Comparison of ENCODE assay signal across 7 mouse cellular contexts in the genomic region with DNA sequence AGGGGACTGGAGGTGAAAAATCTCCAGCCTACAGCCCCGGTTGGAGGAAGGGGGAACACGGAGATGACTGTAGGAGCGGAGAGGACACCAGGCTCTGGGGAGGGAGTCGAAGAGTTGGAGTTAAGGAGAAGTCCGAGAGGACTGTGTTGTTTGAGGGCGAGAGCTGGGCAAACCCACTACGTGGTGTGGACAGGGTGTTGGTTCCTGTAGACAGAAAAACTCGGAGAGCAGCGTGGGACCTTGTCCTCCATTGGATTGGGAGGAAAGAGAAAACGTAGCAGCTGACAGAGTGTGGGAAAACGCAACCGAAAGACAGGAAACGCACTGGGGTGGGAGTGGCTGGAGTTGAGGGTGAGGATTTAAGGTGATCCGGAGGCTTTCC. TPM values are rescaled to one million over a fixed set of nuclear protein-coding genes. Genes with fewer than 3 reads are reported as not detected.
A peak's percentile ranks its signal among the peaks of the same experiment; 100 is the strongest.
DNase-seq lines count a peak whose midpoint lies in the region; ATAC-seq and TF ChIP-seq lines count a peak whose summit lies in the region.

No protein-coding gene starts in this region.

- no peaks in the 10 kb centered on the region for H3K27me3 ChIP-seq in forebrain, embryonic 16.5 days (replicated peaks; ENCODE audit: control insufficient read depth, insufficient read depth, low read length)
- no peaks in the 10 kb centered on the region for H3K27me3 ChIP-seq in liver, embryonic 16.5 days (ENCODE audit: control insufficient read depth, insufficient read depth, low read depth, low read length)
- no peaks in the 10 kb centered on the region for H3K27me3 ChIP-seq in neural tube, embryonic 13.5 days

- no peak for DNase-seq in ES-E14 (ENCODE audit: low read depth, low spot score)
- DNase-seq in adrenal gland, adult 18-20 months (ENCODE audit: low spot score in 2 of 2): peak; percentile 46 to 55
- peak; percentile 85 for DNase-seq in induced T-regulatory cell, adult 2 months (ENCODE audit: low read depth)
- no peak for DNase-seq in gastrocnemius, postnatal 25 days

- peak overlapping the region; percentile 52 for H3K4me2 ChIP-seq in forebrain, embryonic 16.5 days (ENCODE audit: low read length)
- peak overlapping the region; percentile 95 for H3K4me2 ChIP-seq in liver, embryonic 16.5 days (ENCODE audit: low read depth, low read length)
- peak overlapping the region; percentile 94 for H3K4me2 ChIP-seq in neural tube, embryonic 13.5 days

- no peaks in the 10 kb centered on the region for H3K9me3 ChIP-seq in ES-E14 (ENCODE audit: control insufficient read depth, insufficient read depth, low read depth, low read length)
- no peaks in the 10 kb centered on the region for H3K9me3 ChIP-seq in forebrain, embryonic 16.5 days (ENCODE audit: control insufficient read depth, low read length)
- no peaks in the 10 kb centered on the region for H3K9me3 ChIP-seq in liver, embryonic 16.5 days (replicated peaks; ENCODE audit: control insufficient read depth, low read length)
- no peaks in the 10 kb centered on the region for H3K9me3 ChIP-seq in neural tube, embryonic 13.5 days

- H3K9ac ChIP-seq in ES-E14 (ENCODE audit: insufficient read depth, low read depth, low read length, poor library complexity, severe bottlenecking): peak overlapping the region; percentile 92
- peak overlapping the region; percentile 84 for H3K9ac ChIP-seq in forebrain, embryonic 16.5 days (replicated peaks; ENCODE audit: low read depth, low read length)
- peak overlapping the region; percentile 93 for H3K9ac ChIP-seq in liver, embryonic 16.5 days (ENCODE audit: low read depth, low read length)
- H3K9ac ChIP-seq in neural tube, embryonic 13.5 days: peak overlapping the region; percentile 92

- H3K27ac ChIP-seq in ES-E14 (ENCODE audit: insufficient read depth, low read depth, low read length, poor library complexity, severe bottlenecking): peak overlapping the region; percentile 76
- peak overlapping the region; percentile 72 for H3K27ac ChIP-seq in forebrain, embryonic 16.5 days (ENCODE audit: low read length)
- peak overlapping the region; percentile 94 for H3K27ac ChIP-seq in liver, embryonic 16.5 days (ENCODE audit: low read length)
- peak overlapping the region; percentile 94 for H3K27ac ChIP-seq in neural tube, embryonic 13.5 days (replicated peaks)

- H3K4me3 ChIP-seq in ES-E14 (ENCODE audit: insufficient read depth in 1 of 2, low read depth in 1 of 2, low read length in 2 of 2, poor library complexity in 1 of 2, severe bottlenecking in 1 of 2): peak overlapping the region; percentile 84 to 87
- H3K4me3 ChIP-seq in forebrain, embryonic 16.5 days (replicated peaks; ENCODE audit: low read length): peak overlapping the region; percentile 74
- peak overlapping the region; percentile 89 for H3K4me3 ChIP-seq in liver, embryonic 16.5 days (ENCODE audit: low read depth, low read length)
- H3K4me3 ChIP-seq in neural tube, embryonic 13.5 days: peak overlapping the region; percentile 88

- under 1% methylated on average over 14 of the region's 14 CpGs for WGBS in forebrain, embryonic 16.5 days
- under 1% methylated on average over 14 of the region's 14 CpGs for WGBS in liver, embryonic 16.5 days (ENCODE audit: insufficient replicate concordance)
- under 1% methylated on average over 14 of the region's 14 CpGs for WGBS in neural tube, embryonic 13.5 days

- peaks cover 36% of the 10 kb centered on the region for H3K36me3 ChIP-seq in ES-E14 (ENCODE audit: control insufficient read depth, insufficient read depth, low read length, poor library complexity, severe bottlenecking)
- peaks cover 25% of the 10 kb centered on the region for H3K36me3 ChIP-seq in forebrain, embryonic 16.5 days (ENCODE audit: control insufficient read depth, insufficient read depth)
- peaks cover 28% of the 10 kb centered on the region for H3K36me3 ChIP-seq in liver, embryonic 16.5 days (ENCODE audit: control insufficient read depth, insufficient read depth)
- H3K36me3 ChIP-seq in neural tube, embryonic 13.5 days: peaks cover 40% of the 10 kb centered on the region

- H3K4me1 ChIP-seq in ES-E14 (ENCODE audit: control insufficient read depth in 2 of 2, insufficient read depth in 2 of 2, low read length in 2 of 2, poor library complexity in 1 of 2): peaks cover 0 to 8% of the 10 kb centered on the region in 2 experiments; a peak in 2 of 4 replicates
- peaks cover 21% of the 10 kb centered on the region for H3K4me1 ChIP-seq in forebrain, embryonic 16.5 days (replicated peaks; ENCODE audit: control insufficient read depth, insufficient read depth, low read length)
- H3K4me1 ChIP-seq in liver, embryonic 16.5 days (ENCODE audit: control insufficient read depth, low read depth, low read length): peaks cover 23% of the 10 kb centered on the region
- peaks cover 46% of the 10 kb centered on the region for H3K4me1 ChIP-seq in neural tube, embryonic 13.5 days (replicated peaks)

- no peak for ATAC-seq in forebrain, embryonic 16.5 days
- no peak for ATAC-seq in liver, embryonic 16.5 days (ENCODE audit: low read depth)
- ATAC-seq in neural tube, embryonic 13.5 days (ENCODE audit: low read depth): no peak

- in situ Hi-C loops in ES-E14 (cut with MboI; ENCODE audit: low sequenced_read_pairs in 2 of 2, unreplicated experiment in 2 of 2): no loop called here

TF ChIP-seq in ES-E14, 5 proteins besides CTCF, POLR2A, EP300 and RAD21:
- no peak for TF ChIP-seq HCFC1 (IDR thresholded peaks at IDR 0.05; ENCODE audit: borderline replicate concordance, insufficient read depth, low read length)
- TF ChIP-seq MAFK (IDR thresholded peaks at IDR 0.05; ENCODE audit: insufficient read depth, low read depth, low read length): no peak
- no peak for TF ChIP-seq CHD2 (IDR thresholded peaks at IDR 0.05; ENCODE audit: low read depth, low read length)
- no peak for TF ChIP-seq ZNF384 (IDR thresholded peaks at IDR 0.05; ENCODE audit: low read depth, low read length)
- no peak for TF ChIP-seq ZC3H11A (IDR thresholded peaks at IDR 0.05; ENCODE audit: borderline replicate concordance, low read depth, low read length)

RNA-seq across cellular contexts. Expression of a gene that starts 0.6 kb away (rescaled TPM):
- total RNA-seq in ES-E14 (2012; rRNA removed): 67.3 and 73.7 TPM in 2 replicates
- 10 to 100 TPM; 25.5 to 29.7 TPM for total RNA-seq in adrenal gland, adult 18-20 months (2021)
- polyA plus RNA-seq in forebrain, embryonic 16.5 days (2015; fragmentation: Nextera tagmentation; extraction: Ambion mirVana): 61.5 and 63.1 TPM in 2 replicates
- 18.6 and 19.6 TPM in 2 replicates for polyA plus RNA-seq in liver, embryonic 16.5 days (2015; fragmentation: Nextera tagmentation; extraction: Ambion mirVana)
- polyA plus RNA-seq in neural tube, embryonic 13.5 days (2015; fragmentation: Nextera tagmentation; extraction: Ambion mirVana): 51.0 TPM in 2 replicates
- total RNA-seq in gastrocnemius, postnatal 25 days (2021): 10 to 100 TPM; 10.2 to 11.7 TPM

RNA-seq across cellular contexts. Expression of a gene that starts 4.9 kb away (rescaled TPM):
- total RNA-seq in ES-E14 (2012; rRNA removed): 33.2 and 46.0 TPM in 2 replicates
- not detected for total RNA-seq in adrenal gland, adult 18-20 months (2021)
- polyA plus RNA-seq in forebrain, embryonic 16.5 days (2015; fragmentation: Nextera tagmentation; extraction: Ambion mirVana): 0.32 and 0.54 TPM in 2 replicates
- polyA plus RNA-seq in liver, embryonic 16.5 days (2015; fragmentation: Nextera tagmentation; extraction: Ambion mirVana): 0.21 and 0.54 TPM in 2 replicates
- polyA plus RNA-seq in neural tube, embryonic 13.5 days (2015; fragmentation: Nextera tagmentation; extraction: Ambion mirVana): 0.43 TPM in 1 of 2 replicates, not detected in the other
- total RNA-seq in gastrocnemius, postnatal 25 days (2021): not detected

RNA-seq across cellular contexts. Expression of a gene that starts 5.8 kb away (rescaled TPM):
- 39.4 and 64.9 TPM in 2 replicates for total RNA-seq in ES-E14 (2012; rRNA removed)
- total RNA-seq in adrenal gland, adult 18-20 months (2021): 100 to 1,000 TPM; 179 to 234 TPM
- polyA plus RNA-seq in forebrain, embryonic 16.5 days (2015; fragmentation: Nextera tagmentation; extraction: Ambion mirVana): 13.7 and 15.4 TPM in 2 replicates
- 31.0 and 34.6 TPM in 2 replicates for polyA plus RNA-seq in liver, embryonic 16.5 days (2015; fragmentation: Nextera tagmentation; extraction: Ambion mirVana)
- 30.4 and 31.1 TPM in 2 replicates for polyA plus RNA-seq in neural tube, embryonic 13.5 days (2015; fragmentation: Nextera tagmentation; extraction: Ambion mirVana)
- total RNA-seq in gastrocnemius, postnatal 25 days (2021): 10 to 100 TPM; 31.2 to 41.2 TPM

RNA-seq across cellular contexts. Expression of a gene that starts 5.8 kb away (rescaled TPM):
- 32.8 and 34.8 TPM in 2 replicates for total RNA-seq in ES-E14 (2012; rRNA removed)
- 10 to 100 TPM; 20.3 to 23.3 TPM for total RNA-seq in adrenal gland, adult 18-20 months (2021)
- polyA plus RNA-seq in forebrain, embryonic 16.5 days (2015; fragmentation: Nextera tagmentation; extraction: Ambion mirVana): 17.1 and 17.2 TPM in 2 replicates
- 7.8 and 9.1 TPM in 2 replicates for polyA plus RNA-seq in liver, embryonic 16.5 days (2015; fragmentation: Nextera tagmentation; extraction: Ambion mirVana)
- 17.3 and 17.7 TPM in 2 replicates for polyA plus RNA-seq in neural tube, embryonic 13.5 days (2015; fragmentation: Nextera tagmentation; extraction: Ambion mirVana)
- 10 to 100 TPM; 11.1 to 11.3 TPM for total RNA-seq in gastrocnemius, postnatal 25 days (2021)

RNA-seq across cellular contexts. Expression of a gene that starts 19.4 kb away (rescaled TPM):
- total RNA-seq in ES-E14 (2012; rRNA removed): 149 and 187 TPM in 2 replicates
- total RNA-seq in adrenal gland, adult 18-20 months (2021): 1 to 10 TPM in 1 of 2 experiments, under 1 TPM in 1; 0.86 to 1.8 TPM
- polyA plus RNA-seq in forebrain, embryonic 16.5 days (2015; fragmentation: Nextera tagmentation; extraction: Ambion mirVana): 3.7 and 4.6 TPM in 2 replicates
- polyA plus RNA-seq in liver, embryonic 16.5 days (2015; fragmentation: Nextera tagmentation; extraction: Ambion mirVana): 5.8 and 6.1 TPM in 2 replicates
- 1.2 and 2.5 TPM in 2 replicates for polyA plus RNA-seq in neural tube, embryonic 13.5 days (2015; fragmentation: Nextera tagmentation; extraction: Ambion mirVana)
- total RNA-seq in gastrocnemius, postnatal 25 days (2021): 1 to 10 TPM in 1 of 2 experiments, under 1 TPM in 1; 0.95 to 1.0 TPM

Comparison
In these comparisons a context has a peak if more than half of its experiments do, and no peak if none do; other contexts are left out.
1. DNase-seq: peak in adrenal gland, adult 18-20 months (2 of 2) and induced T-regulatory cell, adult 2 months (single experiment); none in ES-E14 (single experiment) and gastrocnemius, postnatal 25 days (single experiment).
2. RNA of a gene that starts 4.9 kb away (total RNA-seq): 33.2 to 46.0 TPM in ES-E14; not detected in adrenal gland, adult 18-20 months and not detected in gastrocnemius, postnatal 25 days; every median in the first group is over 10 times any median in the second.
3. Peak in every context shown above with its lines, with median percentiles within 50 percentile points of each other: H3K27ac ChIP-seq, H3K4me3 ChIP-seq, H3K9ac ChIP-seq and H3K4me2 ChIP-seq.